Mouse (Mus musculus) erythroblast, embryonic 14.5 days (primary cell): Measurements from ENCODE around the gene Chst4.

Experiments used
- GATA1 ChIP-seq: IDR thresholded peaks from 2 replicates; pipeline ENCODE4 v1.6.1; 2012; ENCODE audit warnings: low read length, inconsistent platforms, mixed read lengths
- TAL1 ChIP-seq: IDR thresholded peaks from 3 replicates; pipeline ENCODE4 v1.6.1; 2012; ENCODE audit warnings: low read length, inconsistent platforms, mixed read lengths

DNA sequence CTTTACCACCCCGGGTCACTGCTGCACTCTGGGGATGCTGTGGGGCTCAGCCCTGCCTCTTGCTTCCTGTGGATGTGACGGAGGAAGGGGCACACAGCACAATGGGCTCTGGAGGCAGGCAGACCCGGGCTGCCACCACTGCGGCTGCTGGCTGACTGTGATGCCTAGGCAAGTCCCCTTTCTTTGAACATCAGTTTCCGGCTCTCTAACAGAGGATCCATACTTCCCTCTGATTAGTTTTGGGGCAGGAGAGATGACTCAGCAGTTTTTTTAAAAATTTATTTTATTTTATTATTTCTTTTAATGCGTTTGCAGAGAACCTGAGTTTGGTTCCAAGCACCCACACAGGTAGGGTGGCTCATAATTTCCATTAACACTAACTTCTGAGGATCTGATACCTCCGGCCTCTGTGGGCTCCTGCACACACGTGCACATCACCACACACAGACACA lies 30.5 kb downstream of the Chst4 start:
- TF ChIP-seq GATA1 = no peak
- TF ChIP-seq TAL1 = no peak
